Mouse (Mus musculus): ENCODE measurements around the gene Fkbp1b. TPM values are rescaled to one million over a fixed set of nuclear protein-coding genes. Genes with fewer than 3 reads are reported as not detected.

The Fkbp1b gene
- total RNA-seq, 2 experiments from 2014 or later, result 0.15 TPM; not detected in 1

Other genes with a start within 250 kb of the Fkbp1b start
- gene Itsn2, start 249.0 kb downstream of the Fkbp1b start, total RNA-seq (2015; ENCODE audit: low replicate concordance), result 49.5 and 71.7 TPM in 2 replicates
- 49.2 and 64.0 TPM in 2 replicates for gene Itsn2, start 249.0 kb downstream of the Fkbp1b start, total RNA-seq (2017; ENCODE audit: low replicate concordance)
- gene Gm3625, start 248.7 kb downstream of the Fkbp1b start, total RNA-seq (2015; ENCODE audit: low replicate concordance), result not detected in 2 replicates
- gene Gm3625, start 248.7 kb downstream of the Fkbp1b start, total RNA-seq (2017; ENCODE audit: low replicate concordance), result not detected in 2 replicates
- gene Fam228a, start 103.2 kb downstream of the Fkbp1b start, total RNA-seq (2015; ENCODE audit: low replicate concordance), result not detected in 2 replicates
- gene Fam228a, start 103.2 kb downstream of the Fkbp1b start, total RNA-seq (2017; ENCODE audit: low replicate concordance), result not detected in 2 replicates
- not detected in 2 replicates for gene Pfn4, start 72.6 kb downstream of the Fkbp1b start, total RNA-seq (2015; ENCODE audit: low replicate concordance)
- gene Pfn4, start 72.6 kb downstream of the Fkbp1b start, total RNA-seq (2017; ENCODE audit: low replicate concordance), result not detected in 2 replicates
- not detected in 2 replicates for gene Fam228b, start 72.3 kb downstream of the Fkbp1b start, total RNA-seq (2015; ENCODE audit: low replicate concordance)
- 0.90 TPM in 1 of 2 replicates, not detected in the other for gene Fam228b, start 72.3 kb downstream of the Fkbp1b start, total RNA-seq (2017; ENCODE audit: low replicate concordance)
- gene Sf3b6, start 24.0 kb downstream of the Fkbp1b start, total RNA-seq (2015; ENCODE audit: low replicate concordance), result 82.2 and 163 TPM in 2 replicates
- gene Sf3b6, start 24.0 kb downstream of the Fkbp1b start, total RNA-seq (2017; ENCODE audit: low replicate concordance), result 50.3 and 108 TPM in 2 replicates
- gene Wdcp, start 1.7 kb upstream of the Fkbp1b start, total RNA-seq (2015; ENCODE audit: low replicate concordance), result 2.1 and 16.9 TPM in 2 replicates
- gene Wdcp, start 1.7 kb upstream of the Fkbp1b start, total RNA-seq (2017; ENCODE audit: low replicate concordance), result 0.15 and 0.39 TPM in 2 replicates
- 277 and 292 TPM in 2 replicates for gene Mfsd2b, start 32.8 kb upstream of the Fkbp1b start, total RNA-seq (2015; ENCODE audit: low replicate concordance)
- 253 and 262 TPM in 2 replicates for gene Mfsd2b, start 32.8 kb upstream of the Fkbp1b start, total RNA-seq (2017; ENCODE audit: low replicate concordance)
- 31.4 and 36.4 TPM in 2 replicates for gene Ubxn2a, start 66.1 kb upstream of the Fkbp1b start, total RNA-seq (2015; ENCODE audit: low replicate concordance)
- 44.9 and 72.6 TPM in 2 replicates for gene Ubxn2a, start 66.1 kb upstream of the Fkbp1b start, total RNA-seq (2017; ENCODE audit: low replicate concordance)
- 72.4 and 96.0 TPM in 2 replicates for gene Atad2b, start 75.8 kb upstream of the Fkbp1b start, total RNA-seq (2015; ENCODE audit: low replicate concordance)
- gene Atad2b, start 75.8 kb upstream of the Fkbp1b start, total RNA-seq (2017; ENCODE audit: low replicate concordance), result 96.5 and 105 TPM in 2 replicates